Mouse (Mus musculus) ES-Bruce4 (cell line): ENCODE data around the gene Fmo3. TPM values are rescaled to one million over a fixed set of nuclear protein-coding genes. Genes with fewer than 3 reads are reported as not detected.

ENCODE experiments used
- H3K27ac ChIP-seq: 2 replicates; pipeline ENCODE4 v1.5.1; 2012; ENCODE audit warnings: low read length, inconsistent platforms; ENCODE audit not compliant: insufficient read depth
- H3K27me3 ChIP-seq: 2 replicates; pipeline ENCODE4 v1.6.1; 2012; ENCODE audit warnings: mild to moderate bottlenecking, low read length, inconsistent platforms; ENCODE audit not compliant: control insufficient read depth, poor library complexity, insufficient read depth, severe bottlenecking
- H3K36me3 ChIP-seq: 2 replicates; pipeline ENCODE4 v1.6.1; 2012; ENCODE audit warnings: inconsistent platforms, mild to moderate bottlenecking, low read length, moderate library complexity; ENCODE audit not compliant: control insufficient read depth, poor library complexity, insufficient read depth, severe bottlenecking
- H3K4me1 ChIP-seq: one replicate; pipeline ENCODE4 v1.8.1; 2011; ENCODE audit warnings: low read length; ENCODE audit not compliant: control insufficient read depth, insufficient read depth
- H3K4me3 ChIP-seq: 2 replicates; pipeline ENCODE4 v1.5.1; 2011; ENCODE audit warnings: low read depth, mild to moderate bottlenecking, low read length
- H3K9ac ChIP-seq: 2 replicates; pipeline ENCODE4 v1.6.1; 2012; ENCODE audit warnings: low read depth, mild to moderate bottlenecking, inconsistent platforms; ENCODE audit not compliant: poor library complexity, severe bottlenecking
- H3K9me3 ChIP-seq: replicated peaks from 2 replicates; pipeline ENCODE4 v1.6.1; 2012; ENCODE audit warnings: mild to moderate bottlenecking, low read length, inconsistent platforms; ENCODE audit not compliant: control insufficient read depth, poor library complexity, insufficient read depth, severe bottlenecking
- CTCF ChIP-seq: IDR thresholded peaks from one replicate; pipeline ENCODE4 v1.8.1; 2011; ENCODE audit warnings: low read depth, low read length
- EP300 ChIP-seq: IDR thresholded peaks from 2 replicates; pipeline ENCODE4 v1.6.1; 2011; ENCODE audit warnings: low read depth, low read length; ENCODE audit not compliant: insufficient read depth
- POLR2A ChIP-seq: IDR thresholded peaks from one replicate; pipeline ENCODE4 v1.8.1; 2011; ENCODE audit warnings: low read length; ENCODE audit not compliant: insufficient read depth
- polyA plus RNA-seq: library from polyadenylated mRNA; stranded (reverse); fragments of >200 nt; gene quantifications from 2 replicates; pipeline ENCODE4 v1.2.4, GENCODE M21; 2011; ENCODE audit warnings: low read depth; ENCODE audit not compliant: missing spikeins, insufficient read depth, insufficient read length

Gene Fmo3
- polyA plus RNA-seq: not detected in 2 replicates

DNA sequence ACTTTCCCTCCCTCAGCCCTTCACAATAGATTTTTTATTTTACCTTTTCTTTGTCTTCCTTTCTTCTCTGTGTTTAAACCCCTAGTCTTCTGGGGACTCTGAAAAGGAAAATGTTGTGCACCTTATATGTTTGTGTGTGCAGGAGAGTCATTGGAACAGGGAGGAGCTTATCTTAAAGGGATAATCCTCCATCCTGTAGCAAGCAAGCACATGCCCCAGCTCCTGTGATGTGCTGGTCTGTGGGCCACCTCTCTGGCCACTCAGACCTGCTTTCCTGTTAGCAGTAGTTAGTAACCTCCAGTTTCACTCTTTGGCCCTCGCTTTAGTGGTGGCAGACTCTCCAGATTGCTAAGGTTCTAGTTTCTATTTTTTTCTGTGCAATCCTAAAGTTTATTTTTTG is at the start of gene Fmo3:
TSS of gene Fmo3 (minus strand) at position 101 of the 400 bp plus-strand sequence.
- no peaks in the 10 kb centered on the region for H3K9me3 ChIP-seq
- H3K27me3 ChIP-seq: no peaks in the 10 kb centered on the region
- no peak within 1 kb of the TSS for H3K9ac ChIP-seq
- no peaks in the 10 kb centered on the region for H3K4me1 ChIP-seq
- H3K36me3 ChIP-seq: no peaks in the 10 kb centered on the region
- H3K4me3 ChIP-seq: no peak within 1 kb of the TSS
- no peak within 1 kb of the TSS for H3K27ac ChIP-seq
- TF ChIP-seq EP300 (no peak), CTCF (no peak), POLR2A (no peak)

DNA sequence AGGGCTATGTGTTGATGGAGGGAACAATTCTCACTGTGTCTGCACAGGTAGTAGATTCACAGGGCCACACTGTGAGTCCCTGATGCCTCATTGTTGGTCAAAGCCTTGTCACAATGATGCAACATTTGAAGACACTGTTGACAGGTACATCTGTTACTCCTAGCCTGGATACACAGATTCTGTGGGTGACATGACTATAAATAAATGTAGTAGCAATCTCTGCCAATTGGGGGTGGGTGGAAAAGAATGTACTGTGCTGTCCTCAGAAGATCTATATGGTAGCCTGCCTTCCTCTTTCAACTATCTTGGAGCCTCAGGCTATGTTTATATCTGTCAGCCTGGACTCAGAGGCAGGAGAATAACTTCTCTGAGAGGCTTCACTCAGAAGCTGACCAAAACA is 38.7 kb upstream of the Fmo3 start:
- no peaks in the 10 kb centered on the region for H3K36me3 ChIP-seq
- no peaks in the 10 kb centered on the region for H3K27me3 ChIP-seq
- no peaks in the 10 kb centered on the region for H3K9me3 ChIP-seq
- no peaks in the 10 kb centered on the region for H3K4me1 ChIP-seq
- H3K4me3 ChIP-seq: no peak overlapping the region
- TF ChIP-seq POLR2A (no peak), EP300 (no peak), CTCF (no peak)
- no peak overlapping the region for H3K9ac ChIP-seq
- H3K27ac ChIP-seq: no peak overlapping the region

DNA sequence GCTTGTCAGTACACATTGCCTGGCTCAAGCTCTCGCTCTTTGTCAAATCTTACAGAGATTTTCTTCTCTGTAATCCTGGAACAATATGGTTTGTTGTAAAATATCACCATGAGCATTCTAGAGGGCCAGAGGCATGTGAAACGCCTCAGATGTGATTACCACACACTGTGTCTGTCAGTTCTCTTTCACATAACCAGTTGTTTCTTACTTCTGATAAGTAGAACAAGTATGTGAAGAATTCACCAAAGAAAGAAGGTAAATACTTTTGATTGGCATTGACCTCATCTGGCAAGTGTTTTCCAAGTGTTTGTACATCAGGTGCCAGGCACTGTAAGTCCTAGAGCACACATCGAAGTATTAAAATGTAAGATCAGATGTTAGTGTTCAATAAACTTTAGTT is 24.9 kb upstream of the Fmo3 start:
- Histone ChIP-seq H3K9ac (no peak overlapping the region), H3K9me3 (no peaks in the 10 kb centered on the region), H3K27me3 (no peaks in the 10 kb centered on the region), H3K4me3 (no peak overlapping the region), H3K4me1 (no peaks in the 10 kb centered on the region), H3K36me3 (no peaks in the 10 kb centered on the region), H3K27ac (no peak overlapping the region)
- TF ChIP-seq POLR2A (no peak), CTCF (no peak), EP300 (no peak)

DNA sequence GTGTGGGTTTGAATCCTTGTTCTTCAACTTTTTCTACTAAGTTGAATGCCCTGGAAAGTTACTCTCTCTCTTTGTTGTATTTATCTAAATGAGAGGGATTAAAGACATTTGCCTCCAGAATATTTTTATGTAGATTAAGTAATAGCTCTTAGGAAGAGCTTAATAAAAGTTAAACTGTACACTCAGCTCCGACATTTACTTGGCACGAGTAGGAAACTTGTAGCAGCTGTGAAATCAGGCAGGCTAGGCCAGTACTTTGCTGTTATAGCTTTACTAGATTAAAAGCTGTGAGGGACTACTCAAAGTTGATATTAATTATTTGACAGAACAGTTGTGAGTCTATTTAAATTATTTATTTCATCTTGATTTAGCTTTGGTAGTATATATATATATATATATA is 19.2 kb upstream of the Fmo3 start:
- no peak overlapping the region for H3K27ac ChIP-seq
- H3K36me3 ChIP-seq: no peaks in the 10 kb centered on the region
- H3K4me3 ChIP-seq: no peak overlapping the region
- no peaks in the 10 kb centered on the region for H3K9me3 ChIP-seq
- H3K27me3 ChIP-seq: no peaks in the 10 kb centered on the region
- TF ChIP-seq POLR2A: no peak
- TF ChIP-seq EP300: no peak
- no peak for TF ChIP-seq CTCF
- H3K4me1 ChIP-seq: no peaks in the 10 kb centered on the region
- no peak overlapping the region for H3K9ac ChIP-seq

DNA sequence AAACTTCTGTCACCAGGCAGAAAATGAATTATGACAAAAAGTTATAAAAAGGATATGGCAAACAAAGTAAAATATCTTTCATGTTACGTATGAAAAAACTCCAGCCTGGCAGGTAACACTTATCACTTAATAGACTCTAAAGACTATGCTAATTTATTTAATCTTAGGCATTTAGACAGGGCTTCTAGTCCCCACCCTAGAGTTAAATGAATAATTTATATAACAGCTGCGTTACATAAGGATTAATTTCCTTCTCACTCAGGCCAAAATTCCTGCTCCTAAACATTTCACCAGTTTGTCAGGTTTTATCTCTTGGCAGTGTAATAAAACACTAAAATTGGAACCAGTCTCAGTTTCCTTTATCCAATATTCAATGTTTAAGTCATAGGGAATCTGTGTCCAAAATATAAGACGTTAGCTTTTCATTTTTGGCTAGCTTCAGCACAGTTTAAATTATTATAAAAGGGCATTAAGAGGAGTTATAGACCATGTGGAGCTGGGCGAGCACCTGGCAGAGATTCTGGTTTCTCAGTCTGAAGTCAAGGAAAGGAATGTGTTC is 17.0 kb upstream of the Fmo3 start:
- H3K27me3 ChIP-seq: no peaks in the 10 kb centered on the region
- no peaks in the 10 kb centered on the region for H3K9me3 ChIP-seq
- no peaks in the 10 kb centered on the region for H3K4me1 ChIP-seq
- TF ChIP-seq POLR2A (no peak), EP300 (no peak), CTCF (no peak)
- no peaks in the 10 kb centered on the region for H3K36me3 ChIP-seq
- no peak overlapping the region for H3K9ac ChIP-seq
- H3K27ac ChIP-seq: no peak overlapping the region
- H3K4me3 ChIP-seq: no peak overlapping the region

DNA sequence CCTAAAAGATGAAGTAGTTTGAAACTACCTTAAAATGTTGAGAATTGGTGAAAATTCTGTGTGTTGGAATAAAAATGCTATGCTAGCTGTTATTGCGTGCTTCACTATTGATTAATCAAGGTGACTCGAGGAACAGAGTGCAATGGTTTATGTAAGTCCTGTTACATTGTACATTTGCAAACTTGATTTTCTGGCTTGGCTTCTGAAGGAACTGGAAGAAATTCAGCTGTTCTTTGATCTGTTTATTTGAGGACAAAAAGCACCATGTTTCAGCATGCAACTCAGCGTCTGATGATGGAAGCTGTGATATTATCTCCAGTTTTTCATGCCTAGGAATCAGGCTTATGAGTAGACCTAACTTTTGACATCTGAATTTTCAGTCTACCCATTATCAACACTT is 3.2 kb upstream of the Fmo3 start:
- H3K27ac ChIP-seq: no peak overlapping the region
- no peaks in the 10 kb centered on the region for H3K9me3 ChIP-seq
- H3K4me1 ChIP-seq: no peaks in the 10 kb centered on the region
- H3K4me3 ChIP-seq: no peak overlapping the region
- TF ChIP-seq CTCF (no peak), EP300 (no peak), POLR2A (no peak)
- H3K36me3 ChIP-seq: no peaks in the 10 kb centered on the region
- H3K9ac ChIP-seq: no peak overlapping the region
- H3K27me3 ChIP-seq: no peaks in the 10 kb centered on the region

DNA sequence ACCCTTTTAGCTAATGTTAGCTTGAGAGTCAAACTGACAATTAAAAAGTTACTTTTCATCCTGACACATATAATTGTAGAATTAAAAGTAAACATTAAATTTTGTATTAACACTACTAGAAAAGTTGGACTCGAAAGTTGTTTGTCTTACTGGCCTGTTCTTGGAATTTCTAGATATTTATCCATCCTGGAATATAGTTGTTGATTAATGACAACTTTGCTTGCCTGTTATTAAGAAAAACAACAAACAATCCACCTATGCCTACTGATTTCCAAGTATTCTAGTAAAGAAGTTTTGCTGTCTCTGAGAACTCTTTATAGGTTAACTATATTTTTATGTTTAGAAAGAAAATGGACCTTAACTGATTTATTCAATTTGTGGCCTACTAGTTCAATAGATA is 2.4 kb upstream of the Fmo3 start:
- no peak overlapping the region for H3K4me3 ChIP-seq
- no peak overlapping the region for H3K27ac ChIP-seq
- no peaks in the 10 kb centered on the region for H3K36me3 ChIP-seq
- no peaks in the 10 kb centered on the region for H3K27me3 ChIP-seq
- H3K9ac ChIP-seq: no peak overlapping the region
- H3K4me1 ChIP-seq: no peaks in the 10 kb centered on the region
- H3K9me3 ChIP-seq: no peaks in the 10 kb centered on the region
- TF ChIP-seq EP300 (no peak), CTCF (no peak), POLR2A (no peak)
